In the genomic region with DNA sequence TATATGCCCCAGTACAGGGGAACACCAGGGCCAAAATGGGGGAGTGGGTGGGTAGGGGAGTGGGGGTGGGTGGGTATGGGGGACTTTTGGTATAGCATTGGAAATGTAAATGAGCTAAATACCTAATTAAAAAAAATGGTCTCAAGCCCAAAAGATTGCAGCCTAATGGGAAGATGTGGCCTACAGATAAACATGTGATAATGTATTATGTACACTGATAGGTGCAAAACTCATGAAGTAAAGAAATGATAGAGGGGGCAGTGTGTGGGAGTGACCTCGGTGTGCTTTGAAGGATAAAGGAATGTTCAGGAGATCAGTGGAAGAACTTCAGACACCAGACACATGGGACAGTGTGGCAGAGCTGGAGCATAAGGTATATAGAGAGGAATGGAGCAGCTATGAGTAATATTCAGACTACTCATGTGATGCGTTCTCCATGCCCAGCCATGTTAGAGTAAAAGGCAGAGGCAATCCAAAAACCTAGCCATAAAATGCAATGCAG, we compare ENCODE assay signal across 27 mouse cellular contexts. TPM values are rescaled to one million over a fixed set of nuclear protein-coding genes. Genes with fewer than 3 reads are reported as not detected.
A peak's percentile ranks its signal among the peaks of the same experiment; 100 is the strongest.
DNase-seq lines count a peak whose midpoint lies in the region; ATAC-seq and TF ChIP-seq lines count a peak whose summit lies in the region.
"Had no signal": no experiment of that assay in that cellular context is flagged by ENCODE, and none has a peak within 500 bp of the region (broad histone marks: within the 10 kb centered on the region; RNA-seq: fewer than 3 reads in every experiment).

No protein-coding gene starts in this region.

- TF ChIP-seq POLR2A in spleen, adult 2 months (IDR thresholded peaks at IDR 0.05; ENCODE audit: low read depth, low read length) = no peak

- peaks cover 53% of the 10 kb centered on the region for H3K4me1 ChIP-seq in liver, embryonic 12.5 days
- H3K4me1 ChIP-seq in spleen, adult 2 months (ENCODE audit: control insufficient read depth, insufficient read depth, insufficient read length) = peaks cover 15% of the 10 kb centered on the region
- H3K4me1 ChIP-seq in intestine, embryonic 15.5 days (replicated peaks) = no peaks in the 10 kb centered on the region
- H3K4me1 ChIP-seq: embryonic facial prominence, embryonic 10.5 days; embryonic facial prominence, embryonic 13.5 days; forebrain, embryonic 12.5 days; forebrain, embryonic 15.5 days; heart, embryonic 10.5 days; heart, embryonic 13.5 days; hindbrain, embryonic 12.5 days; hindbrain, embryonic 15.5 days had no signal

- 65% methylated on average over 2 of the region's 2 CpGs for WGBS in liver, embryonic 12.5 days (ENCODE audit: insufficient replicate concordance)
- 76% methylated on average over 2 of the region's 2 CpGs for WGBS in spleen, adult 2 months
- 83% methylated on average over 2 of the region's 2 CpGs for WGBS in intestine, embryonic 15.5 days

- peak; percentile 55; the same call in 1 of the 2 replicates for ATAC-seq in liver, embryonic 12.5 days
- ATAC-seq in intestine, embryonic 15.5 days = no peak
- ATAC-seq: forebrain, embryonic 15.5 days had no signal

- DNase-seq in liver = no peak
- DNase-seq in spleen, adult 2 months (ENCODE audit: low read depth in 1 of 2, low spot score in 2 of 2) = no peak
- no peak for DNase-seq in spleen, postnatal 10 days (ENCODE audit: low spot score in 2 of 2)
- DNase-seq in induced T-regulatory cell, adult 2 months (ENCODE audit: low read depth) = peak; percentile 56
- DNase-seq in naive thymus-derived CD4-positive, alpha-beta T cell, adult 2 months (ENCODE audit: low read depth) = peak; percentile 41
- no peak for DNase-seq in urinary bladder, postnatal 25 days (ENCODE audit: low spot score)
- DNase-seq: adrenal gland, adult 2 months; adrenal gland, postnatal 14 days; cerebellum, adult 11-12 months; cerebellum, adult 8-10 months; cerebellum, postnatal 10 days; cerebellum, postnatal 36 days; embryo, embryonic 11 days; gastrocnemius, postnatal 25 days; heart, adult 2 months; heart, postnatal 14 days had no signal

- no peak overlapping the region for H3K4me2 ChIP-seq in liver, embryonic 12.5 days
- H3K4me2 ChIP-seq in intestine, embryonic 15.5 days (replicated peaks) = no peak overlapping the region
- H3K4me2 ChIP-seq: embryonic facial prominence, embryonic 13.5 days; forebrain, embryonic 12.5 days; forebrain, embryonic 15.5 days; heart, embryonic 13.5 days; hindbrain, embryonic 12.5 days; hindbrain, embryonic 15.5 days had no signal

- H3K9me3 ChIP-seq in liver, embryonic 12.5 days (replicated peaks) = no peaks in the 10 kb centered on the region
- H3K9me3 ChIP-seq in intestine, embryonic 15.5 days = no peaks in the 10 kb centered on the region
- H3K9me3 ChIP-seq: embryonic facial prominence, embryonic 10.5 days; embryonic facial prominence, embryonic 13.5 days; forebrain, embryonic 12.5 days; forebrain, embryonic 15.5 days; heart, embryonic 10.5 days; heart, embryonic 13.5 days; hindbrain, embryonic 12.5 days; hindbrain, embryonic 15.5 days had no signal

- no peak overlapping the region for H3K4me3 ChIP-seq in liver, embryonic 12.5 days
- H3K4me3 ChIP-seq in spleen, adult 2 months (ENCODE audit: extremely low read depth, insufficient read depth, insufficient read length) = no peak overlapping the region
- no peak overlapping the region for H3K4me3 ChIP-seq in intestine, embryonic 15.5 days (replicated peaks)
- H3K4me3 ChIP-seq: embryonic facial prominence, embryonic 10.5 days; embryonic facial prominence, embryonic 13.5 days; erythroblast, embryonic 14.5 days; forebrain, embryonic 12.5 days; forebrain, embryonic 15.5 days; heart, adult 2 months; heart, embryonic 10.5 days; heart, embryonic 13.5 days; hindbrain, embryonic 12.5 days; hindbrain, embryonic 15.5 days had no signal

- TF ChIP-seq CTCF in spleen, adult 2 months (IDR thresholded peaks at IDR 0.05; ENCODE audit: extremely low read depth, insufficient read depth, insufficient read length, insufficient replicate concordance) = no peak

- H3K27ac ChIP-seq in liver, embryonic 12.5 days = no peak overlapping the region
- H3K27ac ChIP-seq in spleen, adult 2 months (ENCODE audit: insufficient read depth, low read length) = peak overlapping the region; percentile 72
- H3K27ac ChIP-seq in intestine, embryonic 15.5 days = no peak overlapping the region
- H3K27ac ChIP-seq: embryonic facial prominence, embryonic 10.5 days; embryonic facial prominence, embryonic 13.5 days; forebrain, embryonic 12.5 days; forebrain, embryonic 15.5 days; heart, adult 2 months; heart, embryonic 10.5 days; heart, embryonic 13.5 days; hindbrain, embryonic 12.5 days; hindbrain, embryonic 15.5 days had no signal

- H3K27me3 ChIP-seq in liver, embryonic 12.5 days (replicated peaks) = no peaks in the 10 kb centered on the region
- no peaks in the 10 kb centered on the region for H3K27me3 ChIP-seq in spleen, adult 2 months (ENCODE audit: control insufficient read depth, insufficient read depth, low read length)
- H3K27me3 ChIP-seq in intestine, embryonic 15.5 days (replicated peaks) = no peaks in the 10 kb centered on the region
- H3K27me3 ChIP-seq: embryonic facial prominence, embryonic 13.5 days; forebrain, embryonic 12.5 days; forebrain, embryonic 15.5 days; heart, embryonic 13.5 days; hindbrain, embryonic 12.5 days; hindbrain, embryonic 15.5 days had no signal

- H3K9ac ChIP-seq in liver, embryonic 12.5 days = no peak overlapping the region
- H3K9ac ChIP-seq in intestine, embryonic 15.5 days = no peak overlapping the region
- H3K9ac ChIP-seq: embryonic facial prominence, embryonic 13.5 days; forebrain, embryonic 12.5 days; forebrain, embryonic 15.5 days; heart, embryonic 13.5 days; hindbrain, embryonic 12.5 days; hindbrain, embryonic 15.5 days had no signal

- 0 out of 2 replicates have a peak, but pooled peaks cover 5% of the 10 kb centered on the region for H3K36me3 ChIP-seq in liver, embryonic 12.5 days
- peaks cover 7% of the 10 kb centered on the region for H3K36me3 ChIP-seq in spleen, adult 2 months (ENCODE audit: control insufficient read depth, insufficient read depth, low read length)
- no peaks in the 10 kb centered on the region for H3K36me3 ChIP-seq in intestine, embryonic 15.5 days
- H3K36me3 ChIP-seq: embryonic facial prominence, embryonic 10.5 days; embryonic facial prominence, embryonic 13.5 days; forebrain, embryonic 12.5 days; forebrain, embryonic 15.5 days; heart, embryonic 10.5 days; heart, embryonic 13.5 days; hindbrain, embryonic 12.5 days; hindbrain, embryonic 15.5 days had no signal

RNA-seq across cellular contexts. Expression of a gene that starts 9.3 kb away (rescaled TPM):
- 9.0 and 10.1 TPM in 2 replicates for polyA plus RNA-seq in liver, embryonic 12.5 days (2016; fragmentation: Nextera tagmentation; extraction: Ambion mirVana)
- 24.8 and 28.0 TPM in 2 replicates for polyA plus RNA-seq in spleen, adult 2 months (2012; rRNA removed)
- 1.9 TPM in 2 replicates for polyA plus RNA-seq in intestine, embryonic 15.5 days (2015; fragmentation: Nextera tagmentation; extraction: Ambion mirVana)

Comparison
In these comparisons a context has a peak if more than half of its experiments do, and no peak if none do; other contexts are left out.
1. DNase-seq: peak in induced T-regulatory cell, adult 2 months (single experiment) and naive thymus-derived CD4-positive, alpha-beta T cell, adult 2 months (single experiment); none in liver (single experiment), spleen, adult 2 months (0 of 2), spleen, postnatal 10 days (0 of 2) and urinary bladder, postnatal 25 days (single experiment).